9 mouse cellular contexts compared by ENCODE assay signal in the genomic region with DNA sequence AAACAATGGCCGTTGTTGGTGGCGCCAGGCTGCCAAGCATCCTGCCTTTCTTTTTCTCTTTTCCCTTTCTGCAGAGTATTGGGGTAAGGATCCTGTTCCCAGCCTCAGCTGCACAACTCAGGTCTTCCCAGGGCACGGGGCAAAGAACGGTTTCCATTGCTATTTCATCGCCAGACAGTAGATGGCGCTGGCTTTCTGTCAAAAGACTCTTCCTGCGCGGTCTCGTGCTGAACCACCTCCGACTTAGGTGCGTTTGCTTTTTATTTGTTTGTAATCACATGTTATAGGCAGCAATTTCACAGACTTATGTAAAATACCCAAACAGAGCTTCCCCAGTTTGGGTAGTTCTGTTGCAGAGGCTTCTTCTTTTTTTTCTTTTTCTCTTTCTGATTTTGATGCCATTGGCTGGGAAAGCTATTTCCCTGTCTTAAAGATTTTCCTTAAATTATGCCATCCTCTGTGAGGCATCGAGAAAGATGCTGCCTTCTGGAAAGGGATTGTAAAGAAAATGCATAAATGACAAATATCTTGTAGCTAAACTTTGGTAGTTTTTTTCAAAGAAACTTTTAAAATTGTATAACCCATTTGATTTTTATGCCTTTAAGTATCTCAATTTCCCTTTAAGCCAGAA.
A peak's percentile ranks its signal among the peaks of the same experiment; 100 is the strongest.
DNase-seq lines count a peak whose midpoint lies in the region; ATAC-seq lines count a peak whose summit lies in the region.
"Had no signal": no experiment of that assay in that cellular context is flagged by ENCODE, and none has a peak within 500 bp of the region (broad histone marks: within the 10 kb centered on the region; RNA-seq: fewer than 3 reads in every experiment).

No protein-coding gene starts in this region.

- H3K36me3 ChIP-seq in embryonic facial prominence, embryonic 11.5 days (replicated peaks; ENCODE audit: control insufficient read depth, insufficient read depth, low read depth, low read length), result no peaks in the 10 kb centered on the region
- no peaks in the 10 kb centered on the region for H3K36me3 ChIP-seq in heart, embryonic 10.5 days
- no peaks in the 10 kb centered on the region for H3K36me3 ChIP-seq in kidney, embryonic 14.5 days (ENCODE audit: control insufficient read depth, insufficient read depth, low read length)

- H3K27me3 ChIP-seq in embryonic facial prominence, embryonic 11.5 days (ENCODE audit: control insufficient read depth, insufficient read depth, low read length), result no peaks in the 10 kb centered on the region
- H3K27me3 ChIP-seq in heart, embryonic 10.5 days (ENCODE audit: insufficient read depth, poor library complexity, severe bottlenecking), result no peaks in the 10 kb centered on the region
- no peaks in the 10 kb centered on the region; the same call in 1 of the 2 replicates for H3K27me3 ChIP-seq in kidney, embryonic 14.5 days (ENCODE audit: control insufficient read depth, insufficient read depth, low read length)

- DNase-seq in CD4-positive, CD25-positive, alpha-beta regulatory T cell, adult 2 months (ENCODE audit: low read depth, low spot score), result peak; percentile 68
- DNase-seq in adrenal gland, postnatal 14 days, result peak; percentile 69
- peak; percentile 89 for DNase-seq in embryonic facial prominence, embryonic 11.5 days (ENCODE audit: low spot score)
- no peak for DNase-seq in heart, embryonic 10.5 days (ENCODE audit: low spot score)
- peak; percentile 54 for DNase-seq in liver
- peak; percentile 19 to 20 for DNase-seq in natural killer cell, adult 2 months (ENCODE audit: low spot score in 2 of 2)
- peak; percentile 36 for DNase-seq in telencephalon, adult 2 months (ENCODE audit: low read depth, low spot score)

- no peak overlapping the region for H3K4me2 ChIP-seq in embryonic facial prominence, embryonic 11.5 days (ENCODE audit: low read depth, low read length)
- peak overlapping the region; percentile 36 for H3K4me2 ChIP-seq in kidney, embryonic 14.5 days (replicated peaks; ENCODE audit: low read depth, low read length)

- no peaks in the 10 kb centered on the region for H3K4me1 ChIP-seq in embryonic facial prominence, embryonic 11.5 days (ENCODE audit: control insufficient read depth, insufficient read depth, low read length)
- H3K4me1 ChIP-seq in heart, embryonic 10.5 days, result no peaks in the 10 kb centered on the region
- H3K4me1 ChIP-seq in kidney, embryonic 14.5 days (ENCODE audit: control insufficient read depth, insufficient read depth, low read length), result no peaks in the 10 kb centered on the region

- WGBS in embryonic facial prominence, embryonic 11.5 days, result 3% methylated on average over 12 of the region's 12 CpGs
- WGBS in heart, embryonic 10.5 days, result 5% methylated on average over 12 of the region's 12 CpGs
- 3% methylated on average over 12 of the region's 12 CpGs for WGBS in kidney, embryonic 14.5 days

- H3K27ac ChIP-seq in embryonic facial prominence, embryonic 11.5 days (replicated peaks; ENCODE audit: low read depth, low read length), result no peak overlapping the region
- H3K27ac ChIP-seq in heart, embryonic 10.5 days, result no peak overlapping the region
- no peak overlapping the region for H3K27ac ChIP-seq in kidney, embryonic 14.5 days (ENCODE audit: low read depth, low read length)
- H3K27ac ChIP-seq: macrophage had no signal

- no peak overlapping the region for H3K9ac ChIP-seq in embryonic facial prominence, embryonic 11.5 days (replicated peaks; ENCODE audit: low read length)
- H3K9ac ChIP-seq in kidney, embryonic 14.5 days (ENCODE audit: low read depth, low read length), result no peak overlapping the region

- no peaks in the 10 kb centered on the region for H3K9me3 ChIP-seq in embryonic facial prominence, embryonic 11.5 days (replicated peaks; ENCODE audit: control insufficient read depth, low read length)
- H3K9me3 ChIP-seq in heart, embryonic 10.5 days, result no peaks in the 10 kb centered on the region
- no peaks in the 10 kb centered on the region for H3K9me3 ChIP-seq in kidney, embryonic 14.5 days (ENCODE audit: control insufficient read depth, low read length)

- no peak overlapping the region for H3K4me3 ChIP-seq in embryonic facial prominence, embryonic 11.5 days (ENCODE audit: low read depth, low read length)
- peak overlapping the region; percentile 31; the same call in 1 of the 2 replicates for H3K4me3 ChIP-seq in heart, embryonic 10.5 days
- no peak overlapping the region; the same call in 1 of the 2 replicates for H3K4me3 ChIP-seq in kidney, embryonic 14.5 days (ENCODE audit: low read length)

- no peak for ATAC-seq in embryonic facial prominence, embryonic 11.5 days (replicated peaks; ENCODE audit: insufficient number of reproducible peaks, low FRiP score, low TSS enrichment, low read depth)
- peak; percentile 79; the same call in 1 of the 2 replicates for ATAC-seq in kidney, embryonic 14.5 days (ENCODE audit: low FRiP score, low TSS enrichment)
